Mouse (Mus musculus) ES-E14 (cell line): ENCODE results near the gene Fam122a.

Experiments
- HCFC1 ChIP-seq: IDR thresholded peaks from 2 replicates; pipeline ENCODE4 v1.6.1; 2012; ENCODE audit warnings: low read length, inconsistent platforms, borderline replicate concordance; ENCODE audit not compliant: insufficient read depth
- MAFK ChIP-seq: IDR thresholded peaks from 2 replicates; pipeline ENCODE4 v1.6.1; 2014; ENCODE audit warnings: mild to moderate bottlenecking, low read depth, low read length, inconsistent platforms; ENCODE audit not compliant: insufficient read depth

GRCm38 (mm10) chr19:24472512-24472911 is 4.6 kb downstream of the Fam122a start:
- TF ChIP-seq HCFC1 = no peak
- no peak for TF ChIP-seq MAFK
